Mouse (Mus musculus): Measurements from ENCODE around the gene Olfr92. TPM values are rescaled to one million over a fixed set of nuclear protein-coding genes. Genes with fewer than 3 reads are reported as not detected.

Gene Olfr92
- total and polyA plus RNA-seq, 2 experiments from 2014 or later, result not detected

DNA sequence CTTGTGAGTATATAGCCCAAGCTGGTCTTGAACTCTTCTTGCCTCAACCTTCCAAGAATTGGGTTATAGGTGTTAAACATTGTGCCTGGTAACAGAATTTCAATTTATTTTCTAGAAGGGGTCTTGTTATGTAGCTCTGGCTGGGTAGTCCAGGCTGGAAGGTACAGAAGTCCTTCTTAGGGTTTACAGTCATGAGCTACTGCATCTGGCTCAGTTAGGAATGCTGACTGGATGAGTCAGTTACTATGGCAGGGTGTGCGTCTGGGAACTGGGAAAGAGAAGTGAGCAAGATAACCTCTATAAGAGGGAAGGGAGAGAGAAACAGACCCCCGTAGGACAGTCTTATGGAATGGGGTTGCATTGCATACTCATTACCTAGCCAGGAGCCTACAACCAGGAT lies 44.1 kb downstream of the Olfr92 start:
- H3K4me1 ChIP-seq (ENCODE audit: insufficient read depth), result peaks cover 7% of the 10 kb centered on the region; the same call in 1 of the 2 replicates
- TF ChIP-seq CTCF (IDR thresholded peaks at IDR 0.05; ENCODE audit: low read depth), result no peak
- H3K36me3 ChIP-seq (ENCODE audit: insufficient read depth), result peaks cover 49% of the 10 kb centered on the region
- H3K27me3 ChIP-seq (ENCODE audit: insufficient read depth, low read length), result no peaks in the 10 kb centered on the region
- 90% methylated on average over 2 of the region's 2 CpGs for WGBS
- no peak overlapping the region for H3K4me3 ChIP-seq (ENCODE audit: low read depth, low read length)
- DNase-seq (no peak), ATAC-seq (no peak)
- no peak overlapping the region for H3K27ac ChIP-seq (ENCODE audit: low read depth, low read length)
- H3K9me3 ChIP-seq (ENCODE audit: low read length), result no peaks in the 10 kb centered on the region
- no peak overlapping the region for H3K4me2 ChIP-seq (ENCODE audit: low read depth)
- H3K9ac ChIP-seq, result no peak overlapping the region

DNA sequence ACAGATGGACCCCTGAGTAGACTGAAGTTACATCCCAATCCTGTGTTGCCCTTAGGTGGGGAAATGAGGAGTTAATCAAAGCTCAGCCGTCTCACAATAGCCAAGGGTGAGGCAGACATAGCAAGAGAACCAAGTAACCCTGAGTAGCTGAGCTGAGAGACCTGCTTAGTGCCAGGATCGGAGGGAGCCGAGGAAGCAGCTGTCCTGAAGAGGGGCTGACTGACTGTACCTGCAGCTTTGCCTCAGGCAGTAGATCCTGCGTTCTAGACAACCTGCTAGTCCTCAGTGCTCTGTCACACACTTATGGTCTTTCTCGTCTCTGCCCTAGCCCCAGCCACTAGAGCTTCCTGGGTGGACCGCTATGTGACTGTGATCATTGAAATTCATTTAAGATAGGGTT lies 44.7 kb downstream of the Olfr92 start:
- no peak overlapping the region for H3K4me2 ChIP-seq (ENCODE audit: low read depth)
- H3K9me3 ChIP-seq (ENCODE audit: low read length), result no peaks in the 10 kb centered on the region
- peaks cover 7% of the 10 kb centered on the region; the same call in 1 of the 2 replicates for H3K4me1 ChIP-seq (ENCODE audit: insufficient read depth)
- no peak for ATAC-seq
- WGBS, result 88% methylated on average over 6 of the region's 6 CpGs
- H3K36me3 ChIP-seq (ENCODE audit: insufficient read depth), result peaks cover 55% of the 10 kb centered on the region
- H3K9ac ChIP-seq, result no peak overlapping the region
- DNase-seq, result no peak
- TF ChIP-seq CTCF (IDR thresholded peaks at IDR 0.05; ENCODE audit: low read depth), result no peak
- H3K27me3 ChIP-seq (ENCODE audit: insufficient read depth, low read length), result no peaks in the 10 kb centered on the region
- H3K4me3 ChIP-seq (ENCODE audit: low read depth, low read length), result no peak overlapping the region
- H3K27ac ChIP-seq (ENCODE audit: low read depth, low read length), result no peak overlapping the region

DNA sequence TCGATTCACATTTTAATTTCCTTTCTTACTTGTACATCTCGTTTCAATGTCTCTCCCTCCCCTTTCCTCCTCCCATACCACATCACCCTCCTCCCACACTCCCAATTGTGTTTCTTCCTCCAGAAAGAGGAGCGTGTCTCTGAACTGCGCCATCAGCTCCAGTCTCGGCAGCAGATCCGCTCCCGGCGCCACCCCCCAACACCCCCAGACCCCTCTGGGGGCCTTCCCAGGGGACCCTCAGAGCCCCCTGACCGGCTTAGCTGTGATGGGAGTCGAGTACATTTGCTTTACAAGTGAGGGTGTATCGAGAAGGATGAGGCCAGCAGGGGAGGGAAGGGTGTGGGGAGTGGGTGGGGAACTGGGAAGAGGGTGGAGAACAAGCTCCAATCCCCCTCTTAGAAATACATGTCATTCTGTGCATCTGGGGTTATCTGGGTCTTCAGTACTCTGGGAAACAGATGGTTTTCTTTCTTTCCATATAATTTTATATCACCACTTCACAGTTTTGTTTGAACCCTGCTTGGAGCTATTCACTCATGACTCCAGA lies 47.1 kb downstream of the Olfr92 start:
- peaks cover 79% of the 10 kb centered on the region for H3K36me3 ChIP-seq (ENCODE audit: insufficient read depth)
- H3K4me1 ChIP-seq (ENCODE audit: insufficient read depth), result no peaks in the 10 kb centered on the region
- TF ChIP-seq CTCF (IDR thresholded peaks at IDR 0.05; ENCODE audit: low read depth), result no peak
- peak overlapping the region; percentile 33; the same call in 1 of the 2 replicates for H3K9ac ChIP-seq
- no peak overlapping the region for H3K4me2 ChIP-seq (ENCODE audit: low read depth)
- 26% methylated on average over 11 of the region's 11 CpGs for WGBS
- no peaks in the 10 kb centered on the region for H3K9me3 ChIP-seq (ENCODE audit: low read length)
- peak; percentile 76 for ATAC-seq
- no peak overlapping the region for H3K4me3 ChIP-seq (ENCODE audit: low read depth, low read length)
- peak overlapping the region; percentile 85 for H3K27ac ChIP-seq (ENCODE audit: low read depth, low read length)
- no peaks in the 10 kb centered on the region for H3K27me3 ChIP-seq (ENCODE audit: insufficient read depth, low read length)
- no peak for DNase-seq

DNA sequence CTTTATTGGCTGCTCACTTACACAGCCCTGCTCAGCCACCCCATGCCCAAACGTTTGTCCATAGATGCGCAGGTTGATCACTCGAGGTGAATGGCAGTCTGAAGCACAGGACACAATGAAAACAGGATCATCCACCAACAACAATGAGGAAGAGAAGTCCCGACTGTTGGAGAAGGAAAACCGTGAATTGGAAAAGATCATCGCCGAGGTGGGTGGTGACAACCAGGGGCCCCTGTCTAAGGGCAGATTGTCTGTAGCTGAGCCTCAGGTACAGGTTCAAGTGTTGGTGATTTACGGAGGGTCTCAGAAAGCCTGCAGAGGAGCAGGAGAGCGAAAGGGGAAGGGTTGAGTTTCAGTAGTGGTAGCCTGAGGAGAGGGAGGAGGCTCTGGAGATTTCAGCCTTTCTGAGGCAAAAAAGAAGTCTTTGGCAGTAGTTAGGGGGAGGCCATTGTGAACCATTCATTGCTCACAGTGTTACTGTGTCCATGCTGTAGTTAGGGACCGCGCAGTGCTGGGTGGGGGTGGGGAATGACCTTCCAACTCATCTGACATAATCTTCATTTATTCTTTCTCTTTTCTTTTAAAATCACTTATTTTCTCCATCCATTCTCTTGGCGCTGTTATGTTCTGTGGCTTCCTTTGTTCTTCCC lies 47.7 kb downstream of the Olfr92 start:
- Histone ChIP-seq H3K9me3 (ENCODE audit: low read length) (no peaks in the 10 kb centered on the region), H3K27me3 (ENCODE audit: insufficient read depth, low read length) (no peaks in the 10 kb centered on the region), H3K9ac (peak overlapping the region; percentile 33; the same call in 1 of the 2 replicates), H3K4me2 (ENCODE audit: low read depth) (no peak overlapping the region), H3K36me3 (ENCODE audit: insufficient read depth) (peaks cover 85% of the 10 kb centered on the region), H3K4me3 (ENCODE audit: low read depth, low read length) (no peak overlapping the region), H3K4me1 (ENCODE audit: insufficient read depth) (no peaks in the 10 kb centered on the region), H3K27ac (ENCODE audit: low read depth, low read length) (peak overlapping the region; percentile 85)
- TF ChIP-seq CTCF (IDR thresholded peaks at IDR 0.05; ENCODE audit: low read depth), result no peak
- WGBS, result 46% methylated on average over 12 of the region's 12 CpGs
- no peak for DNase-seq
- peak; percentile 34 for ATAC-seq

DNA sequence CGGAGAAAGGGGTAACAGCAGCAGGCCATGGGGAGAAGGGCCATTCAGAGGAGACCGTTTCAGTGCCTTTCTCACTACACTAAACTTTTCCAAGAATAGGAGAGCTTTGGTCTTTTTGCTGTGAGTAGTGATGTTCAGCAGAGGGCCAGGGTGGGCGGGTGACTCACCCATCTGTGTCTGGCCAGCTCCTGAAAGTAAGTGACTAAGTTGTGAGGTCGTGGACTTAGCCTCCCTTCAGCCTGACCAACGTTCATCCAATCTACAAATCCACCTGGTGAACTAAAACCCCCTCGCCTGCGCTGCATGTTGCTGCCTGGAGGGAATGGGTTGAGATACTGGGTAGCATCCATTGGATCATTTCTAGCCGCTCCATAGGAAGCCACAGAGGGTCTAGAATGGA lies 49.8 kb downstream of the Olfr92 start:
- H3K4me3 ChIP-seq (ENCODE audit: low read depth, low read length), result no peak overlapping the region
- no peaks in the 10 kb centered on the region for H3K4me1 ChIP-seq (ENCODE audit: insufficient read depth)
- H3K36me3 ChIP-seq (ENCODE audit: insufficient read depth), result peaks cover 89% of the 10 kb centered on the region
- WGBS, result 94% methylated on average over 8 of the region's 8 CpGs
- no peak overlapping the region for H3K9ac ChIP-seq
- no peak overlapping the region for H3K4me2 ChIP-seq (ENCODE audit: low read depth)
- DNase-seq (no peak), ATAC-seq (no peak)
- no peak overlapping the region for H3K27ac ChIP-seq (ENCODE audit: low read depth, low read length)
- H3K9me3 ChIP-seq (ENCODE audit: low read length), result no peaks in the 10 kb centered on the region
- no peaks in the 10 kb centered on the region for H3K27me3 ChIP-seq (ENCODE audit: insufficient read depth, low read length)
- TF ChIP-seq CTCF (IDR thresholded peaks at IDR 0.05; ENCODE audit: low read depth), result no peak

DNA sequence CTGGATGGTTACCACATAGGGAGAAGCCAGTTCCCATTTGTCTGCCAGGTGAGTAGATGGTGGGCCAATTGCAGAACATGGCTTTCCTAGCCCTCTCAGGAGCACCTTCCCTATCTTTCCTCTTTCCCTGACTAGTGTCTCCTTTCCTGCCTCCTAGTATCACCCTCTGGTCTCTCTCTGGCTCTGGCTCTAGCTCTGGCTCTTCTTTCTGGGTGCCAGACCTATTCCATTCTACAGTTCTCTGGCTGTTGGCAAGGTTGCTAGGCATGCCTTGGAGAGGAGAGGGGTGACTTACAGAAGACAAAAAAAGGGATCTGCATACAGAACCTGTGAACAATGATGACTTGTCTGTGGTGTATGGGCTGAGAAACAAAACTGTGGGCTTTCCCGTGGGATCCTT lies 52.0 kb downstream of the Olfr92 start:
- Histone ChIP-seq H3K27me3 (ENCODE audit: insufficient read depth, low read length) (no peaks in the 10 kb centered on the region), H3K27ac (ENCODE audit: low read depth, low read length) (0 out of 2 replicates have a peak overlapping the region, but pooled peaks have one; percentile 9), H3K9ac (no peak overlapping the region), H3K9me3 (ENCODE audit: low read length) (no peaks in the 10 kb centered on the region), H3K4me3 (ENCODE audit: low read depth, low read length) (no peak overlapping the region), H3K4me1 (ENCODE audit: insufficient read depth) (no peaks in the 10 kb centered on the region), H3K4me2 (ENCODE audit: low read depth) (no peak overlapping the region), H3K36me3 (ENCODE audit: insufficient read depth) (peaks cover 92% of the 10 kb centered on the region)
- DNase-seq (no peak), ATAC-seq (no peak)
- WGBS, result 71% methylated on average over 1 of the region's 1 CpGs
- no peak for TF ChIP-seq CTCF (IDR thresholded peaks at IDR 0.05; ENCODE audit: low read depth)

DNA sequence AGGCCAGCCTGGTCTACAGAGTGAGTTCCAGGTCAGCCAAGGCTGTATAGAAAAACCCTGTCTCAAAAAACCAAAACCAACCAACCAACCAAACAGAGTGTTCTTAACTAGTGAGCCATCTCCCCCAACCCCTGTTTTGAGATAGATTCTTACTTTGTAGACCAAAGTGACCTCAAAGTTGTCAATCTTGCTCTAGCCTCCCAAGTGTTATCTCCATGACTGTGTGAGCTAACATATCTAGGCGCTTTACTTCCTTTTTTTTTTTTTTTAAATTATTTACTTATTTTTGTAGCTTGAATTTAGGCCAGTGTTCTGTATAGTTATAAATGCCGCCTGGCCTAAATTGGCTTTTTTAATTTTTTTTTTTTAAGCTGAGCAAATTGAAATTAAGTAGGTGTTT lies 53.9 kb downstream of the Olfr92 start:
- no peak for TF ChIP-seq CTCF (IDR thresholded peaks at IDR 0.05; ENCODE audit: low read depth)
- Histone ChIP-seq H3K27me3 (ENCODE audit: insufficient read depth, low read length) (no peaks in the 10 kb centered on the region), H3K9me3 (ENCODE audit: low read length) (no peaks in the 10 kb centered on the region), H3K36me3 (ENCODE audit: insufficient read depth) (peaks cover 89% of the 10 kb centered on the region), H3K9ac (no peak overlapping the region), H3K4me2 (ENCODE audit: low read depth) (no peak overlapping the region), H3K4me1 (ENCODE audit: insufficient read depth) (no peaks in the 10 kb centered on the region), H3K27ac (ENCODE audit: low read depth, low read length) (no peak overlapping the region), H3K4me3 (ENCODE audit: low read depth, low read length) (no peak overlapping the region)
- WGBS, result 96% methylated on average over 2 of the region's 2 CpGs
- DNase-seq (no peak), ATAC-seq (no peak)
